Mouse (Mus musculus) neural tube, embryonic 13.5 days (tissue): ENCODE results near the gene Hepacam. TPM values are rescaled to one million over a fixed set of nuclear protein-coding genes. Genes with fewer than 3 reads are reported as not detected.

ENCODE experiments used
- ATAC-seq: fragments of 200-750 bp; cut with Nextera tagmentation; 2 replicates; pipeline ENCODE4 v1.8.0; 2017; ENCODE audit warnings: low read depth, mild to moderate bottlenecking, moderate TSS enrichment, moderate library complexity
- H3K27ac ChIP-seq: fragments of 300-500 bp; sonication (generic); replicated peaks from 2 replicates; pipeline ENCODE4 v1.5.1; 2015; ENCODE audit warnings: moderate library complexity, mild to moderate bottlenecking, inconsistent platforms
- H3K27me3 ChIP-seq: fragments of 300-500 bp; sonication (generic); 2 replicates; pipeline ENCODE4 v1.6.1; 2015; ENCODE audit warnings: mild to moderate bottlenecking, inconsistent platforms
- H3K36me3 ChIP-seq: fragments of 300-500 bp; sonication (generic); 2 replicates; pipeline ENCODE4 v1.6.1; 2015; ENCODE audit warnings: mild to moderate bottlenecking, inconsistent platforms
- H3K4me1 ChIP-seq: fragments of 300-500 bp; sonication (generic); replicated peaks from 2 replicates; pipeline ENCODE4 v1.6.1; 2015; ENCODE audit warnings: inconsistent platforms
- H3K4me2 ChIP-seq: fragments of 300-500 bp; sonication (generic); 2 replicates; pipeline ENCODE4 v1.6.1; 2015; ENCODE audit warnings: inconsistent platforms, mild to moderate bottlenecking, moderate library complexity
- H3K4me3 ChIP-seq: fragments of 300-500 bp; sonication (generic); 2 replicates; pipeline ENCODE4 v1.5.1; 2015; ENCODE audit warnings: mild to moderate bottlenecking, inconsistent platforms
- H3K9ac ChIP-seq: fragments of 300-500 bp; sonication (generic); 2 replicates; pipeline ENCODE4 v1.6.1; 2015; ENCODE audit warnings: moderate library complexity, mild to moderate bottlenecking, inconsistent platforms
- H3K9me3 ChIP-seq: fragments of 300-500 bp; sonication (generic); 2 replicates; pipeline ENCODE4 v1.6.1; 2016; ENCODE audit warnings: inconsistent platforms
- WGBS: fragments of 180-500 bp; shearing (Covaris S2); methylation state at CpG from one replicate; pipeline ENCODE4 v1.1.7; 2015; 5-methylcytosine and 5-hydroxymethylcytosine counted together
- polyA plus RNA-seq: library from polyadenylated mRNA; unstranded; fragments of >200 nt; fragmentation: Nextera tagmentation; extraction: Ambion mirVana; gene quantifications from 2 replicates; pipeline ENCODE4 v1.2.1, GENCODE M21; 2015

Gene Hepacam
- polyA plus RNA-seq, 1 experiment from 2014 or later = 6.9 TPM

- Histone ChIP-seq H3K4me3 (peak overlapping the region; percentile 31; the same call in 1 of the 2 replicates), H3K27me3 (peaks cover 27% of the 10 kb centered on the region), H3K4me2 (peak overlapping the region; percentile 59), H3K36me3 (no peaks in the 10 kb centered on the region), H3K4me1 (peaks cover 11% of the 10 kb centered on the region), H3K9ac (0 out of 2 replicates have a peak overlapping the region, but pooled peaks have one; percentile 60), H3K27ac (no peak overlapping the region), H3K9me3 (no peaks in the 10 kb centered on the region)
- peak; percentile 60; the same call in 1 of the 2 replicates for ATAC-seq
- 15% methylated on average over 12 of the region's 12 CpGs for WGBS
These were observed 54.1 kb downstream of the Hepacam start for GRCm38 (mm10) chr9:37421239-37421638.

GRCm38 (mm10) chr9:37429326-37429725 lies 62.2 kb downstream of the Hepacam start:
- ATAC-seq = no peak
- Histone ChIP-seq H3K9me3 (no peaks in the 10 kb centered on the region), H3K4me1 (peaks cover 47% of the 10 kb centered on the region), H3K36me3 (no peaks in the 10 kb centered on the region), H3K27ac (no peak overlapping the region), H3K27me3 (peaks cover 94% of the 10 kb centered on the region), H3K4me2 (peak overlapping the region; percentile 70), H3K9ac (peak overlapping the region; percentile 31), H3K4me3 (peak overlapping the region; percentile 20)
- 12% methylated on average over 26 of the region's 26 CpGs for WGBS

- H3K9me3 ChIP-seq = no peaks in the 10 kb centered on the region
- peaks cover 48% of the 10 kb centered on the region for H3K4me1 ChIP-seq
- H3K27me3 ChIP-seq = peaks cover 96% of the 10 kb centered on the region
- peak overlapping the region; percentile 41 for H3K4me3 ChIP-seq
- H3K27ac ChIP-seq = peak overlapping the region; percentile 43; the same call in 1 of the 2 replicates
- H3K9ac ChIP-seq = peak overlapping the region; percentile 34; the same call in 1 of the 2 replicates
- peak; percentile 72 for ATAC-seq
- 2% methylated on average over 12 of the region's 12 CpGs for WGBS
- H3K4me2 ChIP-seq = peak overlapping the region; percentile 70
- H3K36me3 ChIP-seq = no peaks in the 10 kb centered on the region
These were observed 63.4 kb downstream of the Hepacam start for GRCm38 (mm10) chr9:37430582-37430981.

GRCm38 (mm10) chr9:37432026-37432666 lies 65.0 kb downstream of the Hepacam start:
- peaks cover 48% of the 10 kb centered on the region for H3K4me1 ChIP-seq
- ATAC-seq = peak; percentile 57; the same call in 1 of the 2 replicates
- peak overlapping the region; percentile 41 for H3K4me3 ChIP-seq
- H3K9ac ChIP-seq = peak overlapping the region; percentile 62; the same call in 1 of the 2 replicates
- H3K27ac ChIP-seq = peak overlapping the region; percentile 49; the same call in 1 of the 2 replicates
- no peaks in the 10 kb centered on the region for H3K36me3 ChIP-seq
- peaks cover 91% of the 10 kb centered on the region for H3K27me3 ChIP-seq
- no peaks in the 10 kb centered on the region for H3K9me3 ChIP-seq
- 2% methylated on average over 16 of the region's 17 CpGs for WGBS
- H3K4me2 ChIP-seq = peak overlapping the region; percentile 70

GRCm38 (mm10) chr9:37432720-37433421 lies 65.7 kb downstream of the Hepacam start, which contains the start of gene Robo3:
TSS of gene Robo3 (minus strand) at chr9:37433246.
- Histone ChIP-seq H3K27ac (peak within 1 kb of the TSS; percentile 49; the same call in 1 of the 2 replicates), H3K4me1 (peaks cover 51% of the 10 kb centered on the region), H3K9ac (peak within 1 kb of the TSS; percentile 62), H3K27me3 (peaks cover 84% of the 10 kb centered on the region), H3K9me3 (no peaks in the 10 kb centered on the region), H3K4me3 (peak within 1 kb of the TSS; percentile 41), H3K36me3 (no peaks in the 10 kb centered on the region), H3K4me2 (peak within 1 kb of the TSS; percentile 70)
- under 1% methylated on average over 38 of the region's 40 CpGs for WGBS
- ATAC-seq = no peak

GRCm38 (mm10) chr9:37433823-37434560 lies 66.8 kb downstream of the Hepacam start:
- no peak for ATAC-seq
- Histone ChIP-seq H3K36me3 (no peaks in the 10 kb centered on the region), H3K9me3 (no peaks in the 10 kb centered on the region), H3K27me3 (peaks cover 73% of the 10 kb centered on the region), H3K4me3 (peak overlapping the region; percentile 41; the same call in 1 of the 2 replicates), H3K4me2 (peak overlapping the region; percentile 70), H3K9ac (peak overlapping the region; percentile 41; the same call in 1 of the 2 replicates), H3K4me1 (peaks cover 55% of the 10 kb centered on the region), H3K27ac (no peak overlapping the region)
- WGBS = 2% methylated on average over 18 of the region's 18 CpGs

GRCm38 (mm10) chr9:37434932-37435331 lies 67.8 kb downstream of the Hepacam start:
- Histone ChIP-seq H3K27me3 (peaks cover 67% of the 10 kb centered on the region), H3K4me2 (no peak overlapping the region; the same call in 1 of the 2 replicates), H3K9ac (no peak overlapping the region), H3K36me3 (no peaks in the 10 kb centered on the region), H3K27ac (no peak overlapping the region), H3K9me3 (no peaks in the 10 kb centered on the region), H3K4me1 (peaks cover 46% of the 10 kb centered on the region), H3K4me3 (no peak overlapping the region)
- no peak for ATAC-seq
- under 1% methylated on average over 14 of the region's 14 CpGs for WGBS

- Histone ChIP-seq H3K36me3 (no peaks in the 10 kb centered on the region), H3K4me3 (no peak overlapping the region), H3K27me3 (peaks cover 62% of the 10 kb centered on the region), H3K27ac (no peak overlapping the region), H3K4me2 (no peak overlapping the region), H3K9me3 (no peaks in the 10 kb centered on the region), H3K4me1 (peaks cover 45% of the 10 kb centered on the region), H3K9ac (no peak overlapping the region)
- 8% methylated on average over 4 of the region's 4 CpGs for WGBS
- ATAC-seq = no peak
These were observed 68.5 kb downstream of the Hepacam start for GRCm38 (mm10) chr9:37435616-37436015.

Other genes starting within 250 kb of the Hepacam start
- gene Pknox2, start 219.9 kb upstream of the Hepacam start, polyA plus RNA-seq = 59.2 and 65.0 TPM in 2 replicates
- gene Tmem218, start 159.1 kb upstream of the Hepacam start, polyA plus RNA-seq = 12.2 and 12.5 TPM in 2 replicates
- 1.0 and 1.9 TPM in 2 replicates for gene Slc37a2, start 111.6 kb upstream of the Hepacam start, polyA plus RNA-seq
- gene Ccdc15, start 18.9 kb upstream of the Hepacam start, polyA plus RNA-seq = 7.9 and 9.0 TPM in 2 replicates
- gene Robo4, start 34.5 kb downstream of the Hepacam start, polyA plus RNA-seq = 6.2 and 7.8 TPM in 2 replicates
- 63.2 and 65.0 TPM in 2 replicates for gene Robo3, start 65.9 kb downstream of the Hepacam start, polyA plus RNA-seq
- gene Msantd2, start 122.0 kb downstream of the Hepacam start, polyA plus RNA-seq = 33.4 and 33.7 TPM in 2 replicates
- 41.5 and 42.5 TPM in 2 replicates for gene Esam, start 160.7 kb downstream of the Hepacam start, polyA plus RNA-seq
- gene Vsig2, start 171.9 kb downstream of the Hepacam start, polyA plus RNA-seq = 1.1 and 2.1 TPM in 2 replicates
- gene Nrgn, start 185.6 kb downstream of the Hepacam start, polyA plus RNA-seq = 10.0 and 11.3 TPM in 2 replicates
- 8.9 and 13.7 TPM in 2 replicates for gene Siae, start 188.3 kb downstream of the Hepacam start, polyA plus RNA-seq
- 10.9 and 12.1 TPM in 2 replicates for gene Spa17, start 246.4 kb downstream of the Hepacam start, polyA plus RNA-seq